Mouse (Mus musculus) neutrophil, adult 59 days (primary cell): ENCODE results near the gene Gsk3a. TPM values are rescaled to one million over a fixed set of nuclear protein-coding genes. Genes with fewer than 3 reads are reported as not detected.

Experiments
- total RNA-seq, 2 experiments: library from RNA; stranded (reverse); gene quantifications; 1 replicate in 1 of 2; 2 replicates in 1 of 2; pipeline ENCODE4 v1.2.4; 2023

Gene Gsk3a
- 10 to 100 TPM; 84.5 to 86.1 TPM for total RNA-seq

DNA sequence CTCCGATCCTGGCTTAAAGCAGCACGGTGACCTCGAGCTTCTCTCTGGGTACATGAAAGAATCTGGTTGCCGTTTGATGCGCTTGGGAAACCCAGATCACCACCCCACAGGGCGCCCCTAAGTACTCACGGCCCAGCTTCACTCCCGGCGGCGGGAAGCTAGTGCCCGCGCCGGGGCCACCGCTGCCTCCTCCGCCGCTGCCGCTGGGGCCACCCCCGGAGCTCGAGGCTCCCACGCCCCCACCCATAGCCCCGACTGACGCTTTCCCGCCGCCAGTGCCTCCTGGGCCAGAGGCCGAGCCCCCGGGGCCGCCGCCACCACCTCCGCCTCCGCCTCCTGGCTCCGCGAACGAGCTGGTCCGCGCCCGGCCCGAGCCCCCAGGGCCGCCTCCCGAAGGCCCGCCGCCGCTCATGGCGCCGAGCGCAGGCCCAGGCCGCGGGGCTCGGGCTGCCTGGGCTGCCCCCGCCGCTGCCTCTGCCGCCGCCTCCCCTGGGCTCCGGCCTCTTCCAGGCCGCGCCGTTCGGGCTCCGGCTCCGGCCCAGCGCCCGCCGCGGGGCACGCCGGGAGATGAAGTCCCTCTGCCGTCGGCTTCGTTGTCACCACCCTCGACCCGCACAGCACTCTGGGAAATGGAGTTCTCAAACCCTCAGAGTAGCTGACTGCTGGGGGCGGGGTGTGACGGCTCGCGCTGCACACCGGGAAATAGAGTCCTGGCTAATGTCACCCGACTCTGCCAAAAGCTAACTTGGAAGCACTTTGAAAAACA lies at the start of gene Gsk3a:
Gene Gsk3a, minus strand, starts transcription at position 603 of the 766 bp plus-strand sequence.

DNA sequence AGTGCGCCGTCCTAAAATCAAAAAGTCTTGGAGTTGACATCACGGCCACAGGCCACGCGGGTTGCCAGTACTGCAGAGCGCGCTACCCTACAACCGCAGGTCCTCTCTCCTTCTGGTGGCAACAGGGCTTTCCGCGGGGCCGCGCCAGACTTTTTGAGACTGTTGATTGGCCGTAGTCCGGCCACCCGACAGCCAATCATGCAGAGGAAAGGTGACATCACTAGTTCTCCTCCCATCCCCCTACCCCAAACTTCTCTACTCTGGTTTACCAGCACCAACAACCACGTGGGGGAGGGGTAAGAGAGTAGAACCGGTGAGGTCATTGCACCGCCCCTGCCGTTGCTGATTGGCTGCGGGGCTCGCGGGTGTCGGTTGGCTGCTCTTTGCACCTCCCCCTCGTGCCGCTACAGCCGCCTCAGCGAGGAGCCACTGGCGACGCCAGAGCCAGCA lies 29.7 kb upstream of the Gsk3a start, which contains the start of gene Cic:
Gene Cic, plus strand, starts transcription at position 404 of the 450 bp plus-strand sequence.

DNA sequence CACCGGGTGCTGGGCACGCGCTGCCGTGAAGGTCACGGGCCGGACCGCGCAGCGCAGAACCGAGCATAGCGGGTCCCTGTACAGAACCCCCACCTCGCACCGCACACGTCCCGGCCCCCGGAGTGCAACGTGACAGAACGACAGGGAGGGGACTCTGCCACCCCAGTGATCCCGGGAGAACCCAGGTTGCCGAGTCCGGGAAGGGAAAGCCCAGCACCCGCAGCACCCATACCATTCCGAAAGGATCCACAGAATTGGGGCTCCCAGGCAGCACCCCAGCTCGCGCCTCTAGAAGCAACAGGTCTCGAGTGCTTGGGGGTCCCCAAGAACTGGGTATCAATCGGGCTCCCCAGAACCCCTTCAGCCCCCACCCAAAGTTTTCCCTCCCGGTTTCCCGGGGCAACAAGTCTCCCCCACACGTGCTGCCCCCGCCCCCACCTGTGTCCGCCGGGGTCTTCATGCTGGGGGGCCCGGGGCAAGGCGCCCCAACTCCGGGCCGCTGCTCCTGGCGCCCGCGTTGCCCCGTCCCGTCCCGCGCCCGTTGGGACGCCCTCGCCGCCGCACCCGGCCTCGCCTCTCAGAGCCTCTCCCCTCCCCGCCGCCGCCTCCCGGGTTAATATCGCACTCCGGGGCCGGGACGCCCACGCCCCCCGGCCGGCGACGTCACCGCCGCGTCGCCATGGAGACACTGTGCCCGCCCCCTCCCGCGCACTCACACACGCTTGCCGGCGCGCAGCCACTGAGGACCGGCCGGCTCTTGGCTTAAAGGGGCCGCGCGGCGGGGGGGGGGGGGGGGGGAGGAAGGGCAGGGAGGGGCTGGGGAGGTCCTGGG lies 12.7 kb upstream of the Gsk3a start, which contains the start of gene Erf:
Gene Erf, minus strand, starts transcription at position 621 of the 832 bp plus-strand sequence.

DNA sequence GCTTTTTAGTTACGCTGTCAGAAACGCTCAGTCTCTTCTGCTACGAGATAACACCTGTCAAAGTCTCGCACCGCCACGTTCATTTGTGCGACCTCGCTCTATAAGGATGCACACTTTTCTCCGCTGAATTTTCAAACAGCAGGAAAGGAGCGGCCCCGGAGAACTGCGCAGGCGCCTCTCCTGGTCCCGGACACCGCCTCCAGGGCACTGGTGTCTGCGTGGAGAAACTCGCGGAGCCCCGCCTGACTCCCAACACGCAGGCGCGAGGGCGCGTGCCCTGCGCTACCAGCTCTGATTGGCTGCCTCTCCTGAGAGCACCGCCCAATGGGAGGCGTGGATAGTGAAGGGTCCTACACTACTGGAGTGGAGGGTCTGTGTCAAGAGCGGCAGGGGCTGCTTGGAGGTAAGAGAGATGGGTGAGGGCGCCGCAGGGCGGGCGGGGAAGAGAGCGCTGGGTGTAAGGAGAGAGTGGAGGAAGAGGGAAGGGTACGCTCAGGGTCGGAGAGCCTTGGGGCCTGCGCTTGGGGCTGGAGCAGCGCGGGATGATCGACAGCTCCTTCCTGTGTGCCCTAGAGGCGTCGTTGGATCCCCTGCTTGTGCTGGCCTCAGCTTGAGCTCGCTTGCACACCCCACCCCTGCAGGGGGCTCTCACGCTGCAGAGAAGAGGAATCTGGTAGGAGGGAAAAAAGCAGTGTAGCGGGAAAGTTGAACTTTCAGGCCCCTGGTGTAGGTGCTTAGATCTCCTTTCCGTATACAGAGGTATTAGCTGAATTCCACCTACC lies 16.4 kb downstream of the Gsk3a start, which contains the start of gene Zfp526:
Gene Zfp526, plus strand, starts transcription at position 324 of the 782 bp plus-strand sequence.

DNA sequence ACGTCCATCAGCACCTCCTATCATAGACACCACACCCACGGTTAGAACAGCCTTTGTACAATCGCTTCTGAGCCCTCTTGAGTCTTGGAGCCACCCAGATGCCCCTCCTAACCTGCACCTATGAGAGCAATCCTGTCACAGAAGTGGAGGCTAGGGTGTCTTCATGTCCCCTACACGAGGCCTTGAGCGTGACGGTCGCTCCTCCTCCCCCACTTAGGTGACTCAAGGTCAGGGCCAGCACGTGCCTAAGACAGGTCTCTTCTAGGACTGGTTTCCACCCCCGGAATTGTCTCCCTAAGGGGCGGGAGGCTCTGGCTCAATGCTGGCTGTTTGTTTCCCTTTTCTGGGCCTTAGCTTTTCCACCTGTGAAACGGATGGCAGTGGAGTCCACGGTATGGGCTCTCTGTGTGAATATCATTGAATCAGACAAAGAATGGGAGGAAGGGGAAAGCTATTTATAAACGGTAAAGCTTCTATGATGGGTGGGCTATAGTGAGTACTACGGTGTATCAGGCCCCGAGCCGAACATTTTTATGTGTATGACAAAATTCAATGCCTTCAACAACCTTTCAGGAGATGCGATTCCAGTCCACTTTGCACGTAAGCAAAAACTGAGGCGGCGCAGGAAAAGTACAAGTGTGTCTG lies 17.1 kb downstream of the Gsk3a start, which contains the start of gene Dedd2:
Gene Dedd2, minus strand, starts transcription at position 159 of the 645 bp plus-strand sequence.

DNA sequence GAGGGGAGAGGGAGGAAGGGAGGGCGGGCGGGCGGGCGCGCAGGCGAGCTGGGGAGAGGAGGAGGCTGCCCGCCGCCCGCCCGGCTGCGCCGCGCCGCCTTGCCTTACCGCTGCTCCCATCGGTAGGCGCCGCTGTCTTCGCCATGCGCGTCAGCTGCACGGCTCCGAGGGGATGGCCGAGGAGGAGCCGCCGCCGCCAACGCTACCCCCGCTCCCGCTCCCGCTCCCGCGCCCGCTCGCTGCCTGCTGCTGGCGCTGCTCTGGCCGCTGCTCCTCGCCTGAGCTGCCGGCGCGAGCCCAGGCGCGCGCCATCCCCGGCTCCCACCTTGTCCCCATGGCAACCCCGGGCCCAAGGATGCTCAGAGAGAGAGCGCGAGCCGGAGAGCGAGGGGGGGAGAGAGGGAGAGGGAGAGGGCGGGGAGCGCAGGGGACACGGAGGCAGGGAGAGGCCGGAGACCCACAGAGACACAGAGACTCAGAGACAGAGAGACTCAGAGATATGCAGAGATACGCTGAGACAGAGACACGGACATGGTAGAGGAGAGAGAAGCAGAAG lies 58.0 kb downstream of the Gsk3a start, which contains the start of gene Pou2f2:
Gene Pou2f2, minus strand, starts transcription at position 121 of the 556 bp plus-strand sequence.

Other genes starting within 250 kb of the Gsk3a start
- 100 to 1,000 TPM; 196 to 231 TPM for gene Atp1a3, start 231.9 kb downstream of the Gsk3a start, total RNA-seq
- 1 to 10 TPM; 3.5 to 3.7 TPM for gene Grik5, start 165.5 kb downstream of the Gsk3a start, total RNA-seq
- gene Zfp574, start 165.3 kb downstream of the Gsk3a start, total RNA-seq, result 10 to 100 TPM; 12.7 to 14.1 TPM
- 10 to 100 TPM; 11.7 to 17.2 TPM for gene Pou2f2, start 58.1 kb downstream of the Gsk3a start, total RNA-seq
- gene Dedd2, start 17.2 kb downstream of the Gsk3a start, total RNA-seq, result 100 to 1,000 TPM; 131 to 137 TPM
- 10 to 100 TPM in 1 of 2 experiments, 1 to 10 TPM in 1; 9.5 to 11.0 TPM for gene Zfp526, start 16.4 kb downstream of the Gsk3a start, total RNA-seq
- gene Erf, start 12.9 kb upstream of the Gsk3a start, total RNA-seq, result 10 to 100 TPM; 10.1 to 12.8 TPM
- 100 to 1,000 TPM; 185 to 219 TPM for gene Cic, start 29.9 kb upstream of the Gsk3a start, total RNA-seq
- 10 to 100 TPM in 1 of 2 experiments, 1 to 10 TPM in 1; 8.1 to 12.4 TPM for gene Pafah1b3, start 60.1 kb upstream of the Gsk3a start, total RNA-seq
- gene Prr19, start 63.6 kb upstream of the Gsk3a start, total RNA-seq, result not detected
- not detected for gene Tmem145, start 68.3 kb upstream of the Gsk3a start, total RNA-seq
- 1 to 10 TPM; 2.3 to 3.3 TPM for gene Megf8, start 79.3 kb upstream of the Gsk3a start, total RNA-seq
- gene Cnfn, start 131.9 kb upstream of the Gsk3a start, total RNA-seq, result not detected
- 10 to 100 TPM; 39.6 to 45.4 TPM for gene Lipe, start 160.9 kb upstream of the Gsk3a start, total RNA-seq
- not detected for gene Cxcl17, start 175.0 kb upstream of the Gsk3a start, total RNA-seq
- gene Ceacam1, start 239.8 kb upstream of the Gsk3a start, total RNA-seq, result 100 to 1,000 TPM; 245 to 270 TPM